Mouse (Mus musculus) frontal cortex, postnatal 10 days (tissue): ENCODE measurements around the gene Rinl.

Experiments
- DNase-seq, 2 experiments: peaks; one replicate each; pipeline ENCODE4 v3.0.0; 2022; ENCODE audit warnings: low spot score in 2 of 2, mixed read lengths in 1 of 2

Gene Rinl

GRCm38 (mm10) chr7:28808957-28809393 lies 20.2 kb downstream of the Rinl start:
- DNase-seq, result peak; percentile 92 to 95

GRCm38 (mm10) chr7:28809401-28810089 lies 20.8 kb downstream of the Rinl start:
- DNase-seq, result no peak

- DNase-seq, result peak; percentile 96 to 99
These were observed 21.6 kb downstream of the Rinl start for GRCm38 (mm10) chr7:28810107-28811066.

GRCm38 (mm10) chr7:28811228-28811627 lies 22.5 kb downstream of the Rinl start:
- DNase-seq, result peak; percentile 87 to 92

- no peak for DNase-seq
These were observed 23.0 kb downstream of the Rinl start for GRCm38 (mm10) chr7:28811640-28812275.

- DNase-seq, result no peak
These were observed 23.7 kb downstream of the Rinl start for GRCm38 (mm10) chr7:28812436-28812835.

GRCm38 (mm10) chr7:28812949-28813348 lies 24.2 kb downstream of the Rinl start:
- DNase-seq, result no peak

GRCm38 (mm10) chr7:28814306-28815034 lies 25.7 kb downstream of the Rinl start:
- DNase-seq, result no peak

GRCm38 (mm10) chr7:28815230-28815629 lies 26.5 kb downstream of the Rinl start:
- DNase-seq, result no peak

- DNase-seq, result no peak
These were observed 27.4 kb downstream of the Rinl start for GRCm38 (mm10) chr7:28816201-28816600.

GRCm38 (mm10) chr7:28816920-28817319 lies 28.2 kb downstream of the Rinl start:
- DNase-seq, result no peak

- no peak for DNase-seq
These were observed 28.8 kb downstream of the Rinl start for GRCm38 (mm10) chr7:28817524-28817923.

- DNase-seq, result no peak
These were observed 29.2 kb downstream of the Rinl start for GRCm38 (mm10) chr7:28817957-28818356.

- DNase-seq, result peak in 1 of 2 experiments; percentile 21
These were observed 29.7 kb downstream of the Rinl start for GRCm38 (mm10) chr7:28818436-28818835.

- DNase-seq, result no peak
These were observed 30.2 kb downstream of the Rinl start for GRCm38 (mm10) chr7:28818861-28819452.

- no peak for DNase-seq
These were observed 30.8 kb downstream of the Rinl start for GRCm38 (mm10) chr7:28819571-28819970.

GRCm38 (mm10) chr7:28820358-28821260 lies 31.8 kb downstream of the Rinl start:
- DNase-seq, result no peak

GRCm38 (mm10) chr7:28821261-28821831 lies 32.6 kb downstream of the Rinl start:
- peak in 1 of 2 experiments; percentile 24 for DNase-seq

GRCm38 (mm10) chr7:28822556-28822955 lies 33.8 kb downstream of the Rinl start:
- no peak for DNase-seq
